Mouse (Mus musculus): ENCODE measurements around the gene D430041D05Rik. TPM values are rescaled to one million over a fixed set of nuclear protein-coding genes. Genes with fewer than 3 reads are reported as not detected.

Gene D430041D05Rik
- total and polyA plus RNA-seq, 3 experiments: not detected

- DNase-seq (ENCODE audit: extremely low read depth): no peak
- Histone ChIP-seq H3K79me2 (replicated peaks; ENCODE audit: control insufficient read depth, extremely low read depth, insufficient read depth, poor library complexity, severe bottlenecking) (no peaks in the 10 kb centered on the region), H3K4me2 (ENCODE audit: insufficient read depth, low read depth, poor library complexity, severe bottlenecking) (no peak overlapping the region), H3K9ac (ENCODE audit: insufficient read depth, low read depth) (no peak overlapping the region), H3K27me3 (replicated peaks) (no peaks in the 10 kb centered on the region), H3K9me3 (replicated peaks; ENCODE audit: low read length) (no peaks in the 10 kb centered on the region), H3K4me1 (ENCODE audit: control insufficient read depth in 1 of 2, insufficient read depth in 2 of 2) (no peaks in the 10 kb centered on the region), H3K36me3 (replicated peaks in 1 of 2; ENCODE audit: control insufficient read depth in 1 of 2, insufficient read depth in 1 of 2, low read length in 1 of 2) (no peaks in the 10 kb centered on the region), H3K4me3 (replicated peaks in 1 of 3; ENCODE audit: low read depth in 2 of 3, low read length in 2 of 3, poor library complexity in 1 of 3) (no peak overlapping the region), H3K27ac (ENCODE audit: insufficient read depth, low read depth) (no peak overlapping the region)
- in situ Hi-C loops (cut with MboI; ENCODE audit: low pct_ligation_motif_present, low pct_unique_long_range_greater_than_20kb, low sequenced_read_pairs): no loop called here
- dilution Hi-C loops (cut with MboI; ENCODE audit: extremely low pct_ligation_motif_present, extremely low pct_unique_long_range_greater_than_20kb, low sequenced_read_pairs): no loop called here
- no peak for TF ChIP-seq EP300 (IDR thresholded peaks at IDR 0.05; ENCODE audit: low read length)
- no peak for TF ChIP-seq RCOR1 (conservative IDR thresholded peaks at IDR 0.05; ENCODE audit: low read depth, low read length)
- TF ChIP-seq POLR2A (IDR thresholded peaks at IDR 0.05; ENCODE audit: low read depth, low read length): no peak
- no peak for TF ChIP-seq TBP (conservative IDR thresholded peaks at IDR 0.05; ENCODE audit: low read depth, low read length)
- no peak for TF ChIP-seq USF2 (conservative IDR thresholded peaks at IDR 0.05; ENCODE audit: low read depth, low read length)
- TF ChIP-seq POLR2AphosphoS2 (IDR thresholded peaks at IDR 0.05; ENCODE audit: low read depth, low read length): no peak
- no peak for TF ChIP-seq MYC (IDR thresholded peaks at IDR 0.05; ENCODE audit: low read depth, low read length)
Observed at GRCm38 (mm10) chr2:104218588-104219065, 192.2 kb downstream of the D430041D05Rik start.

GRCm38 (mm10) chr2:104218114-104218513 is 192.7 kb downstream of the D430041D05Rik start:
- H3K27me3 ChIP-seq (replicated peaks): no peaks in the 10 kb centered on the region
- no peak overlapping the region for H3K4me2 ChIP-seq (ENCODE audit: insufficient read depth, low read depth, poor library complexity, severe bottlenecking)
- DNase-seq (ENCODE audit: extremely low read depth): no peak
- no peak overlapping the region for H3K27ac ChIP-seq (ENCODE audit: insufficient read depth, low read depth)
- no peaks in the 10 kb centered on the region for H3K79me2 ChIP-seq (replicated peaks; ENCODE audit: control insufficient read depth, extremely low read depth, insufficient read depth, poor library complexity, severe bottlenecking)
- in situ Hi-C loops (cut with MboI; ENCODE audit: low pct_ligation_motif_present, low pct_unique_long_range_greater_than_20kb, low sequenced_read_pairs): no loop called here
- no peak overlapping the region for H3K9ac ChIP-seq (ENCODE audit: insufficient read depth, low read depth)
- no peak overlapping the region for H3K4me3 ChIP-seq (replicated peaks in 1 of 3; ENCODE audit: low read depth in 2 of 3, low read length in 2 of 3, poor library complexity in 1 of 3)
- TF ChIP-seq ELF1 (IDR thresholded peaks at IDR 0.05; ENCODE audit: low read depth, low read length): no peak
- no peak for TF ChIP-seq BHLHE40 (IDR thresholded peaks at IDR 0.05; ENCODE audit: low read depth, low read length)
- TF ChIP-seq NELFE (IDR thresholded peaks at IDR 0.05; ENCODE audit: low read depth, low read length): no peak
- TF ChIP-seq POLR2A (IDR thresholded peaks at IDR 0.05; ENCODE audit: low read depth, low read length): no peak
- no peak for TF ChIP-seq UBTF (IDR thresholded peaks at IDR 0.05; ENCODE audit: low read depth, low read length)
- dilution Hi-C loops (cut with MboI; ENCODE audit: extremely low pct_ligation_motif_present, extremely low pct_unique_long_range_greater_than_20kb, low sequenced_read_pairs): no loop called here
- H3K36me3 ChIP-seq (replicated peaks in 1 of 2; ENCODE audit: control insufficient read depth in 1 of 2, insufficient read depth in 1 of 2, low read length in 1 of 2): no peaks in the 10 kb centered on the region
- H3K9me3 ChIP-seq (replicated peaks; ENCODE audit: low read length): no peaks in the 10 kb centered on the region
- H3K4me1 ChIP-seq (ENCODE audit: control insufficient read depth in 1 of 2, insufficient read depth in 2 of 2): no peaks in the 10 kb centered on the region

GRCm38 (mm10) chr2:104209408-104209807 is 201.4 kb downstream of the D430041D05Rik start:
- no peak overlapping the region for H3K27ac ChIP-seq (ENCODE audit: insufficient read depth, low read depth)
- H3K9ac ChIP-seq (ENCODE audit: insufficient read depth, low read depth): no peak overlapping the region
- peaks cover 15 to 39% of the 10 kb centered on the region in 2 experiments for H3K4me1 ChIP-seq (ENCODE audit: control insufficient read depth in 1 of 2, insufficient read depth in 2 of 2)
- H3K27me3 ChIP-seq (replicated peaks): no peaks in the 10 kb centered on the region
- dilution Hi-C loops (cut with MboI; ENCODE audit: extremely low pct_ligation_motif_present, extremely low pct_unique_long_range_greater_than_20kb, low sequenced_read_pairs) (no loop called here), in situ Hi-C loops (cut with MboI; ENCODE audit: low pct_ligation_motif_present, low pct_unique_long_range_greater_than_20kb, low sequenced_read_pairs) (no loop called here)
- no peak for TF ChIP-seq TBP (conservative IDR thresholded peaks at IDR 0.05; ENCODE audit: low read depth, low read length)
- TF ChIP-seq USF2 (conservative IDR thresholded peaks at IDR 0.05; ENCODE audit: low read depth, low read length): no peak
- TF ChIP-seq POLR2A (IDR thresholded peaks at IDR 0.05; ENCODE audit: low read depth, low read length): no peak
- no peak for TF ChIP-seq MYC (IDR thresholded peaks at IDR 0.05; ENCODE audit: low read depth, low read length)
- TF ChIP-seq UBTF (IDR thresholded peaks at IDR 0.05; ENCODE audit: low read depth, low read length): no peak
- TF ChIP-seq ZC3H11A (IDR thresholded peaks at IDR 0.05; ENCODE audit: low read depth, low read length): no peak
- no peak for TF ChIP-seq NELFE (IDR thresholded peaks at IDR 0.05; ENCODE audit: low read depth, low read length)
- H3K4me2 ChIP-seq (ENCODE audit: insufficient read depth, low read depth, poor library complexity, severe bottlenecking): no peak overlapping the region
- no peaks in the 10 kb centered on the region for H3K79me2 ChIP-seq (replicated peaks; ENCODE audit: control insufficient read depth, extremely low read depth, insufficient read depth, poor library complexity, severe bottlenecking)
- no peak overlapping the region for H3K4me3 ChIP-seq (replicated peaks in 1 of 3; ENCODE audit: low read depth in 2 of 3, low read length in 2 of 3, poor library complexity in 1 of 3)
- no peaks in the 10 kb centered on the region for H3K36me3 ChIP-seq (replicated peaks in 1 of 2; ENCODE audit: control insufficient read depth in 1 of 2, insufficient read depth in 1 of 2, low read length in 1 of 2)
- no peak for DNase-seq (ENCODE audit: extremely low read depth)
- peaks cover 2% of the 10 kb centered on the region for H3K9me3 ChIP-seq (replicated peaks; ENCODE audit: low read length)
